Mouse (Mus musculus): Measurements from ENCODE around the gene Slc7a4.
A peak's percentile ranks its signal among the peaks of the same experiment; 100 is the strongest.
"Not testable (repeated sequence)": the region's sequence is repeated elsewhere in the genome, so short reads cannot be mapped to it uniquely, and the experiment has no call there.

Gene Slc7a4

DNA sequence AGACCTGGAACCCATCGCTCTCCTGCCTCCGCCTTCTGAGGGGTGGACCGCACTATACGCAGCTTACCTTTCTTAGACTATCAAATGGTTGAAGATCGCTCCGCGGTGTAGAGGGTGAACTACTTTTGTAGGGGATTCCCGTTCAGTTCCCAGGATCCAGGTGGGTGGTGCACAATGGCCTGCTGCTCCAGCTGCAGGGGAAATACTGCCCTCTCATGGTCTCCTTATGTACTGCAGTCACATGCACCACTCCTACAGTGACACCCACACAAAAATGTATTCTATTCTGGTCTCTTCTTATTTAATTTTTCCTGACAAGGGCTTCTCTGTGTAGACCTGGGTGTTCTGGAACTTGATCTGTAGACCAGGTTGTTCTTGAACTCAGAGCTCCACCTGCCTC is at the start of gene Slc7a4:
Gene Slc7a4 (minus strand): TSS at position 151 of the 400 bp plus-strand sequence.
- DNase-seq (ENCODE audit: low spot score) = no peak

DNA sequence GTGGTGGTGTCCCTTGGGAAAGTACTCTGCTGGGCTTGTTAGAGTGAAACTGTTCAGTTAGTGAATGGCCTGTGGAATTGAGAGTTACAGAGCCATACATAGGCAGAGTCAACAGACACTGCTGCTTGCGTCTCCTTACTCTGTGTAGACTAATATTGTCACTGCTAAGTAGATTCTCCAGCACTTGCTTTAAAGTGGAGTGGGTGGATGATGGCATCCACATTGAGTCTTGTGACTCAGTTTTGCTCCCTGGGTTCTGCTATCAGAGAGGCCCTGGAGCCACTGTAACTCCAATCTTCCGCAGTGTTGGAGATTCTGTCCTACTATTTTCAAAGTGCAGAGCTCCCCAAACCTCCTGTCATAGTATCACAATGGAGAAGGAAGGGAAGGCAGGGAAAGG is 49.6 kb upstream of the Slc7a4 start:
- DNase-seq (ENCODE audit: low spot score) = no peak

DNA sequence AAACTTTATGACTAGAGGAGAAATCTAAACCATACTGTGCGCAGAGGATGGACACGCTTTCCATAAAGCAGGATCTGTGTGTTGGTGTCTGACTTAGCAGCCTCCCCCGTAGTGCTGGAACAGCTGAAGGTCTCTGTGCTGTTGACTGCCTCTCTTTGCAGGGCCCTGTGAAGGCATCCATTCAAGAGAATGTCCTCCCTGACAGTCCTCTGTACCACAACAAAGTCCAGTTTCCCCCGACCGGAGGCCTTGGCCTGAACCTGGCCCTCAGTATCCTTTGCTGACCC is 43.2 kb upstream of the Slc7a4 start:
- DNase-seq (ENCODE audit: low spot score) = no peak

DNA sequence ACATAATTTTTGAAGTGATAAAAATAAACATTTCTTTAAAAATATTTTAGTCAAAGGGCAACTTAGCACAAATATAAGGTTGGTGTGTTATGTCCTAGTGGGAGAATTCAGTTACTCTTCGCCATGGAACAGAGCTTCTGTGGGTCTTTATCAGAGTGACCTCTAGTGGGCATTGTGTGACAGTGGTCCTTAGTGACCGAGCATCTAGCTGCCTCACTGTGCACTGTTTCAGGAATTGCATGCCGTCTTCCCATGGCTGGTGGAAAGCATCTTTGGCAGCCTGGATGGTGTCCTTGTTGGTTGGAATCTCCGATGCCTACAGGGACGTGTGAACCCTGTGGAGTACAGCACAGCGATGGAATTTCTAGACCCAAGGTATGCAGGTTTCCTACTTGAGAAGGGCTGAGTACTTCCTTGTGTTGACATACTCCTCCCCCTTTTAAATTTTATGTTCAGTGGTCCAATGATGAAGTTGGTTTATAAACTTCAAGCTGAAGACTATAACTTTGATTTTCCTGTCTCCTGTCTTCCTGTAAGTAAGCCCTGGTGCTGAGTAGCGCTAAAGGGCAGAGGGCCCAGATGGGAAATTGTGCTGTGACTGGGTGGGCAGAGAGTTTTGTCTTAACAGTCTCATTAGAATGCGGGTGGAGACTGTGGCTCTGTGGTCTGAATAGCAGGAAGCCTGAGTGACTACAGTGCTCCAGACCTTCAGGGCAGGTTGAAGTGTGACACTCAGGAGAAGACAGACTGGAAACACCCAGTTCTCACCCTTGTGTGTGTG is 42.7 kb upstream of the Slc7a4 start:
- DNase-seq (ENCODE audit: low spot score) = no peak

DNA sequence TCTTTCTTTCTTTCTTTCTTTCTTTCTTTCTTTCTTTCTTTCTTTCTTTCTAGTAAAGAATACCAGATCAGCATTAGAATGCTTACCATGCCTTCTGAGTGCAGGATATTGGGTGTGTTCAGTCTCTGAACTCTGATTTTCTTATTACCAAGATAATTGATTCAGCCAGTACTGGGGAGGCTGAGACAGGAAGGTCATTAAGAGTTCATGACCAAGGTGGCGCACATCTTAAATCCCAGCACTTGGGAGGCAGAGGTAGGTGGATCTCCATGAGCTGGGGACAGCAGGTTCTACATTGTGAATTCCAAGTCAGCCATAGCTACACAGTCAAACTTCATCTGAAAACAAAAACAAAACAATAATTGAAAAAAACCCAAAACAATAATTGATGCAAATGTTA is 38.9 kb upstream of the Slc7a4 start:
- no peak for DNase-seq (ENCODE audit: low spot score)

DNA sequence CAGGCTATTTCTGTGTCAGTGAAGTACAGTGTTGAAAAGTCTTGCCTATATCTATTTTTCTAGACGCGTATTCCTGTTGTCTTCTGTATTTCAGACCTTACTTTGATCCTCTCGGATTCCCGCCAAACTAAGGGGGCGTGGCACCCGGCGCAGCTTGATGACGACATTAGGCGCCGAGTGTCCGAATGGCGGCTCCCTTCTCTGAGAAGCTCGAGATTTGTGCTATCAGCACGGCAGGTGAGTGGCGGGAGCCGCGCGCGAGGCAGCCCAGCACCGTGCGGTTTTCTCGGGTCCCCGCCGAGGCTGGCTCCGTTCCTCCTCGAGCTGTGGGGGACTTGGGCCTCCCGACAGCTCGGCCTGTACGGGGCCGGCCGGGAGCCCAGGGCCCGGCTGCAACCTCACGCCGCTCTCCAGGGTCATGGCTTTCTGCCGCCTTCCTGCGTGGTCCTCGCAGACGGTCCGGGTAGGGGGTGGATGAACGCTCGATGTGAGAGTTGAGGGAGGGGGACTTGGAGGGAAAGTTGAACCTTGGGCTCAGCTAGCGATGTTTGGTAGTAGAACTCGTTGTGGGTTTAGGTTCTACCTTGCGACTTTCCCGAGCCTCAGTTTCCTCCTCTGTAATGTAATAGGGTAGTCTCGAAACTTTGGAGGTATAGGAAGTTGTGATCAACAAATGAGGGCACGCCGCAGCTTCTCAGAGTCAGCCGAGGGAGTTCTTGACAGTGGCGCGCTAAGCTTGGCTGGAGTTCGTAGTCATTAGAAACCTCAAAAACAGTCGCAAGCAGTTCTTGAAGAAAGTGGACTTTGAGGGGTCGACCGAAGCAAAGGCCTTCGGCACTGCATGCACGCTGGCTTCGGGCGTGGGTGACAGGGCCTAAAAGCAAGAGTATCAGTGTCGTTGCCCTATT is 36.4 kb upstream of the Slc7a4 start, which contains the start of gene Smpd4:
Gene Smpd4 (plus strand): TSS at position 157 of the 908 bp plus-strand sequence.
- peak; percentile 90 for DNase-seq (ENCODE audit: low spot score)

DNA sequence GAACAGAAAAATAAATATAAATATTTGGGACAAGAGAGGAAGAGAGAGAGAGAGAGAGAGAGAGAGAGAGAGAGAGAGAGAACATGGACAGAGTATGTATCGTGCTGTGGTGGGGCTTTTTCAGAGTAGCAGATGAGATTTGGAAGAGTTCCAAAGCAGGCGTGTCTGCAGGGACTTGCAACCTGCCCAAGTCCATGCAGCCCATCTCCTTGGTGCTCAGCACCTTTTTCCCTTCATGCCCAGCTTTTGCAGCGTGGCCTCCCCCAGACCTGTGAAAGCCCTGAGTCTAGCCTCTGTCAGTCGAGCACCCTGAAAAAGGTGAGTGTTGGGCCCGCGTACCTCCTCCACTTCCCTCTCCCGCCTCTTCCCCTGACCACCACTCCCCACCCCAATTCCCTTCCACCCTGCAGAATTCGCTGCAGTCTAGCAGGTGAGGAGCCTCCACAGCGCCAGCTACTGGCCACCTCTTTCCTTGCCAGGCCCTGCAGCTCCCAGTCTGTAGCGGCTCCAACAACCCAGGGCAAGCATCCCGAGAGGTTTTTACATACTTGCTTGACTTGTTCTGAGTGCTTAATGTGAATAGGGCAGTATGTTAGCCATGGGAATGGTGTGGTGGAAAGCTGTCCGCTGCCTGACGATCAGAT is 35.0 kb upstream of the Slc7a4 start:
- peak; percentile 52 for DNase-seq (ENCODE audit: low spot score)

DNA sequence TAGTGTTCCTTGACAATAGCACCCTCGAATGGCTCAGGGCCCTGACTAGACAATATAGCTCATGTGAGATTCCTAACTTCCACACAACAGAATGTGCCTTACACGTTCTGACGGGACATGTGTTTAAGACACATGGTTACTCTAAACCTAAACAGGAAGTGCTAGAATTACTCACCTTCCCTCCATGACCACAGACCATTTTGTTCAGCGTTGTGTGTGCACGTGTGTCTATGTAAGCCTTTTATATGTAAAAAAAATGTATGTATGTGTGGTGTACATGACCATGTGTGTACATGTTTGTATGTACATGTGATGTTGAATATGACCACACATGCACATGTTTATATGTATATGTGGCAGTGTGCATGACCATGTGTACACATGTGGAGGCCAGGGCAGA is 33.2 kb upstream of the Slc7a4 start:
- DNase-seq (ENCODE audit: low spot score) = no peak

DNA sequence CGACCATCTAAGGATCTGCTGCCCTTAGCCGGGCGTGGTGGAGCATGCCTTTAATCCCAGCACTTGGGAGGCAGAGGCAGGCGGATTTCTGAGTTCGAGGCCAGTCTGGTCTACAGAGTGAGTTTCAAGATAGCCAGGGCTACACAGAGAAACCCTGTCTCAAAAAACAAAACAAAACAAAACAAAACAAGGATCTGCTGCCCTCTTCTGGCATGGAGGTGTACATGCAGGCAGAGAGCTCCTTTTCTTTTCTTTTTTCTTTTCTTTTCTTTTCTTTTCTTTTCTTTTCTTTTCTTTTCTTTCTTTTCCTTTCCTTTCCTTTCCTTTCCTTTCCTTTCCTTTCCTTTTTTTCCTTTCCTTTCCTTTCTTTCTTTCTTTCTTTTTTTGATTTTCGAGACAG is 31.7 kb upstream of the Slc7a4 start:
- DNase-seq (ENCODE audit: low spot score) = not testable (repeated sequence)

DNA sequence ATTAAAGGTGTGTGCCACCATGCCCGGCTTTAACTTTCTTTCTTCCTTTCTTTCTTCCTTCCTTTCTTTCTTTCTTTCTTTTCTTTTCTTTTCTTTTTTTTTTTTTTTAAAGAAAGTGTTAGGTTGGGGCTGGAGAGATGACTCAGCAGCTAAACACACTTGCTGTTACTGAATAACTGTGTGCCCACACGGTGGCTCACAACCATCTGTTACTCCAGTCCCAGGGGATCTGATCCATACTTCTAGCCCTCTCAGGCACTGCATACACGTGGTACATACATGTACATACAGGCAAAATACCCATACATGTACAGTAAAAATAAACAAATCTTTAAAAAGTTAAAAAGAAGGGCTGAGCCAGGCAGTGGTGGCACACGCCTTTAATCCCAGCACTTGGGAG is 28.4 kb upstream of the Slc7a4 start:
- peak; percentile 33 for DNase-seq (ENCODE audit: low spot score)

DNA sequence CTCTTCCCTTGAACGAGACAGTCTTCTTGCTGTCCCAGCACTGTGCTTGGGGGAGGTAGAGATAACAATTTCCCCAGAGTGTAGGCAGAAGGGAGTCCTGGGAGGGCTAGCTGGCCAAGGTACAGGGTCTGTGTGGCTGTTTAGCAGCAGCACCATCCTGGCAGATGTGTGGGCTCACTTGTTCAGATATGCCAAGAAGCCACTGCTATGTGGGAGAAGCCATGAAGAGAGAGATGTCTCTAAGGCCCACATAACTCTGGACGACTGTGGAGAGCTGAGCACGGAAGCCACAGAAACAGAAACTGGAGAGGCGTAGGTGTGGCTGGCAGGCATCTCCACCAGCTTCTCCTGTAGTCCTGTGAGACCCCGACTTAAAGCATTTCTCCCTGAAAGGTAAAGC is 22.7 kb upstream of the Slc7a4 start:
- no peak for DNase-seq (ENCODE audit: low spot score)

DNA sequence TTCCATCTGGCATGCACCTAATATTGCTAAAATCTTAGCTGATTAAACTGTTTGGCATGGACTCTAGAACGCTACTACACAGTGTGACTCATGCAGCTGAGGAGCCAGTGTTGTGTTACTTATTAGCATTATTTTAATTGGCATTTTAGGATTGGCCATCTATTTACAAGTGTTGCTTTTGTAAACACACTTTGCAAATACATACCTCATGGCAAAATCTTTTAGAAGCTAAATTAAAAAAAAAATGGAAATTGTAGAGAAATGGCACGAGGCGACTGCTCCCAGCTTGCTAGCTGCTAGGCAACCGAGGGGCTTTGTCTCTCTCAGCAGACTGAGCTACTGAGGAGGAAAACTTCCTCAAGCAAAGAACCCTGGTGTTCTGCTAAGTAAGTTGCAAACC is 21.9 kb upstream of the Slc7a4 start:
- DNase-seq (ENCODE audit: low spot score) = no peak

DNA sequence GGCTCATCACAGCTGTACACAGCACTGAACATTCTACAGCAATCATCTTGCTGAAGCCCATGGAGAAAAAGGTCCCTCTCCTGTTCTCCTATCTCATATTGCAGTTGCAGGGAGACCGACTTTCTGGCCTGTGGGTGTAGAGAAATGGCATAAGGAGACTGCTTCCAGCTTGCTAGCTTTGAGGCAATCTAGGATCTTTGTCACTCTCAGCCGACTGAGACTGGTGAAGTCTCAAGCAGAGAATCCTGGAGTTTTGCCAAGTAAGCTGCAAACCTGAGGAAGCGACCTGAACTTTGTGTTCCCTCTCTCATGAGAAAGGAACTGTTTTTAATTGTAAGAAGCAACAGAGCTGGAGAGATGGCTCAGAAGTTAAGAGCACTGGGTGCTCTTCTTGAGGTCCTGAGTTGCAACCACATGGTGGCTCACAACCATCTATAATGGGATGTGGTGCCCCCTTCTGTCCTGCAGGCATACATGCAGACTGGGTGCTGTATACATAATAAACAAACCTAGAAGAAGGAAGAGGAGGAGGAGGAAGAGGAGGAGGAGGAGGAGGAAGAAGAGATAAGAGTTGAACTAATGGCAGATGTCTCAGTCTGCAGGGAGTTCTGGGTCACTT is 18.0 kb upstream of the Slc7a4 start:
- DNase-seq (ENCODE audit: low spot score) = no peak

DNA sequence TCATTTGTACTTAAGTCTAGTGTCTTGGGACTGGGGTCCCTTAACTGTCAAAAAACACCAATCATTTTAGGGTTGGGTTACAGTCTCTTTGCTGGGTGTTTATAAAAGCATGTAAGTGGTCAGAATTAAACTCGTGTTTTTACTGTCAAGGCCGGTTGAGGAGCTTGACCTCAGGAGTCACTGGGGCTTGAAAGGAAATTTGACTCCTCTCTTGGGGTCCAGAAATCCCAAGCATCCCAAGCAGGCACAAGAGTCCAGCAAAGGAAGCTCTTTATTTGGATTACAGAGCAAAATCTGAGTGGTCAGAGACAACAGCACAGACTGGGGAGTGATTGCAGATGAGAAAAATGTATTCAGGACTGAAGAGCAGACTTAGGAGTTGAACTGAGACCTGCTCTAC is 7.7 kb upstream of the Slc7a4 start:
- DNase-seq (ENCODE audit: low spot score) = no peak

DNA sequence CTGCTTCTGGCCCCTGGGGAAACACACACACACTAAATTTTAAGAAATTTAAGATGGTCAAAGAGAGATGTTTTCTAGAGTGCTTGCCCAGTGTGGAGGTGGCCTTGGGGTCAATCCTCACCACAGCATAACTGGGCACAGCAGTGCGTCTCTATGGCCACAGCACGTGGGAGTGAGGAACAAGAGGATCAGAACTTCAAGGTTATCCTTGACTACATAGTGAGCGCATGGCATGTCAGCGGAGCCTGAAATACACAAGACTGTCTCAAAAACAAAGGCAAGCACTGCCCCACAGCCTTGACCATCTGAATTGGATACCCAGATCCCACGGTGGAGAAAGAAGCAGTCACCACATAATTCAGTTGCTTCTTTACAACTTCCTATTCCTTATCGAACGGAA is 1.5 kb upstream of the Slc7a4 start:
- no peak for DNase-seq (ENCODE audit: low spot score)

DNA sequence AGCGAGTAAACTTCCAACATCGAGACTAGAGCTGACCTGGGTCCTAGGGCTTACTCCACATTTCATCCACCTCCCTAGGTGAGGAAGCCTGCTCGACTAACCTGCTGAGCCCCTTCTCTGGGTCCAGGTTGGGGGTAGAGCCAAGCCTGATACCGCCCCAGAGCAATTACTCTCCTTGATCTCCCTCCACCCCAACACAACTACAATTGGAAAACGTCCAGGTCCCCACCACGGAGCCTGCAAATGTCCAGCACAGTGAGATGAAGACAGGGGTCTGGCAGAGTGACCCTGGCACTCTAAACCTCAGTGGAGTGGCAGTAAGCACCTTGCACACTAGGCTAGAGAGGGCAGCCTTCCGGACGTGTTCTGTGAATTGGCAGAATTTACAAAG is 6.2 kb downstream of the Slc7a4 start:
- DNase-seq (ENCODE audit: low spot score) = no peak

DNA sequence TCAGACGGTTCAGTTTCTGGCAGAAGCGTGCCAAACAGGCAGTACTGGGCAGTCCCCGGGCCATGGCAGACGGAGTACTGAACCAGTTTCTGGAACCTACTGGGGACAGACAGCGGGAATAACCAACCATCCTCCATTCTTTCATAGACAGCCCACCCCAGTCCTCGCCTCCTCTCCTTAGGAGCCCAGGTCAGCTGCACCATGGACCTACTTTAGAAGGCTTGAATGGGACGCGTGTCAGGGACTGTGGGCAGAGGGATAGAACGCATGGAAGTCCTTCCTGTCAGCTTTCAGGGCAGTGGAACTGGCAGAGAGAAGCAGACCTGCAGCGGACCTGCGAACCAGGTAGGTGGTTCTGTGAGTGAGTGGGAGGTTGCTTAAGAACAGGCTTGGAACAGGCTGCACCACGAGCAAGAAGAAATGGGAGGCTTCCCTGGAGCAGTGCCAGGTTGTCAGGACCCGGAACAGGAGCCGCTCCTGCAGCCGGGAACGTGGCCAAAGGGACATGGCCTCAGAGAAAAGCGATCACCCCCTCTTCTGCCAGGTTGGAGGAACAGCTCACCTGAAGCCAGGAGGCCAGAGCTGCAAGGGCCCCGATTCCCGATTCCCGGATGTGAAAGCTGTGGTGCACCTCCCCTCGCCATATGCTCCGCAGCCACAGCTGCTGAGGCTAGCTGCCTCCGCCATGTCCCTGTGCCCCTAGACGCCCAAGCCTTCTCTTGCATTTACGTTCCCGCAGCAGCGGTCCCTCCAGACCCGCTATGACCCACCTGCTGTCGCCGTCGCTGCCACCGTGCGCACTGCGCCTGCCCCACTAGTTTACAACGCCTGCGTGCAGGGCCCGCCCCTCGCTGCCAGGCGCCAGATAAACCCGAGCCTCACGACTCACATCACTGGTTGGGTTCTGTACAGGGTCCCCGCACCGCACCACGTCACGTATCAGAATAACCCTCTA is 6.9 kb downstream of the Slc7a4 start:
- peak; percentile 73 for DNase-seq (ENCODE audit: low spot score)

DNA sequence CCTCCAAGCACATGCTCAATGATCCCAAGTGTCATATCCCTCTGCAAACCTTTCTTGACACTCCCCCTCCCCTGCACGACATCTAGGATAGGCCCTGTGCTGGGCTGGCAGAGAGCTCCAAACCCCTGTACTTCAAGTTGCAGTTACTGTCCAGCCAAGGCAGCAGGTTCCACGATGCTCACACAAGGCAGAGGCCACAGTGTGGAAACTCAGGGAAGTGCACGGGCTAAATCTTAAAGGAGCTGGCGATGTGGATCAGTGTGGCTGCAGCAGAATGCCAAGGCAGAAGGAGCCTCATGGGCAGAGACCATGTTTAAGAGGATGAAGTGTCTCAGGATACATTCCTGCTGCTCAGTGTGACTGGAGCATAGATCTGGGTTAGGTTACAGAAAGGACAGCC is 16.8 kb downstream of the Slc7a4 start:
- no peak for DNase-seq (ENCODE audit: low spot score)

DNA sequence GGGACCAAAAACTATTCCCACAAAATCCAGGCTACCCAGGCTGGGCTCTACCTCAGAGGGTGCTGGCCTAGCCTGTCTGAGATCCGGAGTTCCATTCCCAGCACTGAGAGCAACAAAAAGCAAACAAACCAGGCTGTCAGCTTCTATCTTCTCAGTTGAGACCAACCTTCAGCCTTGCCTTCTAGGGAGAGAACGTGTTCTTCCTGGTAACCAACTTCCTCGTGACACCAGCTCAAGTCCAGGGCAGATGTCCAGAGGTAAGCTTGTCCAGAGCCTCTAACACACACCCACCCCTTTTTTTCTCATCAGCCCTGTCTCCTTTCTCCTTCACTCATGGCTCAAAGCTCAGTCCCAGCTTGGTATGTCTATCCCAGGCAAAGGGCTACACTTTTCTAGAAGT is 18.2 kb downstream of the Slc7a4 start:
- no peak for DNase-seq (ENCODE audit: low spot score)

DNA sequence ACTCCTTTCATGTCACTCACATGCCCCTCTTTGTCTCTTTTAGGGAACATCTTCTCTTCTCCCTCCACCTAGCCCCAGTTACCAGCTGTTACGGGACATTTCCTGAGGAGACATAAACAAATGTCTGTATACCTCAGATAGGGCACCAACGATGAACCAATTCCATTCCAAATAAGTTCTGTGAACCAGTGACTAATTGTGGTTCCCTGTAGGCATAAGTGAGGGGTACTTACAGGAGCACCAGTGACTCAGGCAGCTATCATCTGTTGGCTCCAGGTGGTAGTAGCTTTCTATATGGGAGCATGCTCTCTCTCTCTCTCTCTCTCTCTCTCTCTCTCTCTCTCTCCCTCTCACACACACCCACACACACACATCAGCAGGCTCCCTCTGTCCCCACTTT is 18.8 kb downstream of the Slc7a4 start:
- no peak for DNase-seq (ENCODE audit: low spot score)

DNA sequence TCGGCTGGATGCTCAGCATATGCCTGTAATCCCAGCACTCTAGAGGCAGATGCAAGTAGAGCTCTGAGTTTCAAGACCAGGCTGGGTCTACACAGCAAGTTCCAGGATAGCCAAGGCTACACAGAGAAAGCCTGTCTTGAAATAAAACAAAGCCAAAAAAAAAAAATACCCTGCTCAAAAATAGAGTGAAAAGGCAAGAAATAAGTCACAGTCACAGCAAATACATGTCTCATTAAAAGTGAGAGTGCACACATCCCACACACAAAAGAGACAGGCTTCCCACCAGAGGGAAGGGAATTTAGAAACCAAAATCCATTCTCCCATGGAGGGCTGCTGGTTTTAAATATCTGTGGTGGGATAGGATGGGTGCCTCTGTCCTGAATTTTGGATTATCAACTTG is 19.4 kb downstream of the Slc7a4 start:
- DNase-seq (ENCODE audit: low spot score) = no peak

Measured in layer of hippocampus, adult 11-12 months (tissue).